Mouse (Mus musculus) myocyte (in vitro differentiated cells): ENCODE measurements around the gene Vps33b. TPM values are rescaled to one million over a fixed set of nuclear protein-coding genes. Genes with fewer than 3 reads are reported as not detected.
"Not testable (repeated sequence)": the region's sequence is repeated elsewhere in the genome, so short reads cannot be mapped to it uniquely, and the experiment has no call there.

Source experiments
- H3K27me3 ChIP-seq: one replicate; pipeline ENCODE4 v1.6.1; 2011; ENCODE audit not compliant: control insufficient read depth, insufficient read depth, insufficient read length
- H3K36me3 ChIP-seq: one replicate; pipeline ENCODE4 v1.6.1; 2011; ENCODE audit not compliant: control insufficient read depth, insufficient read depth
- H3K4me2 ChIP-seq: one replicate; pipeline ENCODE4 v1.6.1; 2011; ENCODE audit warnings: low read depth, control low read depth
- H3K4me3 ChIP-seq: one replicate; pipeline ENCODE4 v1.5.1; 2011; ENCODE audit warnings: mild to moderate bottlenecking, control low read depth, moderate library complexity
- H3K79me2 ChIP-seq: one replicate; pipeline ENCODE4 v1.6.1; 2011; ENCODE audit not compliant: control insufficient read depth, insufficient read depth
- H3ac ChIP-seq: one replicate; pipeline ENCODE4 v1.6.1; 2011; ENCODE audit not compliant: control insufficient read depth, insufficient read length
- CEBPB ChIP-seq: IDR thresholded peaks from 2 replicates; pipeline ENCODE4 v1.6.1; 2011; ENCODE audit warnings: mild to moderate bottlenecking, moderate library complexity; ENCODE audit not compliant: poor library complexity, insufficient read depth, severe bottlenecking
- E2F4 ChIP-seq: IDR thresholded peaks from one replicate; pipeline ENCODE4 v1.6.1; 2011; ENCODE audit warnings: mild to moderate bottlenecking, control low read depth, moderate library complexity; ENCODE audit not compliant: insufficient read depth
- MAX ChIP-seq: IDR thresholded peaks from one replicate; pipeline ENCODE4 v1.6.1; 2011; ENCODE audit warnings: low read depth, mild to moderate bottlenecking, control low read depth
- MYOD1 ChIP-seq, 3 experiments: IDR thresholded peaks; one replicate each; pipeline ENCODE4 v1.6.1; 2011; ENCODE audit warnings: control low read depth in 2 of 3, low read depth in 2 of 3, mild to moderate bottlenecking in 2 of 3, moderate library complexity in 1 of 3; ENCODE audit not compliant: insufficient read length in 2 of 3, control insufficient read depth in 1 of 3
- MYOG ChIP-seq, 3 experiments: IDR thresholded peaks; one replicate each; pipeline ENCODE4 v1.6.1; 2011; ENCODE audit warnings: control low read depth in 2 of 3, low read depth in 2 of 3, mild to moderate bottlenecking in 2 of 3; ENCODE audit not compliant: insufficient read length in 2 of 3, control insufficient read depth in 1 of 3, insufficient read depth in 1 of 3
- POLR2A ChIP-seq: IDR thresholded peaks from one replicate; pipeline ENCODE4 v1.6.1; 2011; ENCODE audit warnings: low read depth, mild to moderate bottlenecking, control low read depth, moderate library complexity; ENCODE audit not compliant: insufficient read length
- POLR2AphosphoS2 ChIP-seq: IDR thresholded peaks from one replicate; pipeline ENCODE4 v1.6.1; 2011; ENCODE audit warnings: low read depth, control low read depth; ENCODE audit not compliant: insufficient read length
- REST ChIP-seq: IDR thresholded peaks from one replicate; pipeline ENCODE4 v1.6.1; 2011; ENCODE audit warnings: mild to moderate bottlenecking, control low read depth, moderate library complexity; ENCODE audit not compliant: insufficient read depth, insufficient read length
- SRF ChIP-seq: IDR thresholded peaks from one replicate; pipeline ENCODE4 v1.6.1; 2011; ENCODE audit warnings: low read depth; ENCODE audit not compliant: control insufficient read depth, insufficient read length
- TCF12 ChIP-seq: IDR thresholded peaks from one replicate; pipeline ENCODE4 v1.6.1; 2011; ENCODE audit warnings: mild to moderate bottlenecking, control low read depth; ENCODE audit not compliant: poor library complexity, insufficient read depth, severe bottlenecking
- TCF3 ChIP-seq: IDR thresholded peaks from one replicate; pipeline ENCODE4 v1.6.1; 2011; ENCODE audit warnings: low read depth, control low read depth; ENCODE audit not compliant: insufficient read length
- USF1 ChIP-seq: IDR thresholded peaks from one replicate; pipeline ENCODE4 v1.6.1; 2011; ENCODE audit warnings: low read depth, mild to moderate bottlenecking, control low read depth, moderate library complexity
- polyA plus RNA-seq: library from polyadenylated mRNA; unstranded; fragments of >200 nt; fragmentation: generic; extraction: Trizol; gene quantifications from one replicate; pipeline ENCODE4 v1.2.1, GENCODE M21; 2012; ENCODE audit warnings: missing spikeins

Vps33b gene
- polyA plus RNA-seq, 1 experiment: 4.8 TPM

DNA sequence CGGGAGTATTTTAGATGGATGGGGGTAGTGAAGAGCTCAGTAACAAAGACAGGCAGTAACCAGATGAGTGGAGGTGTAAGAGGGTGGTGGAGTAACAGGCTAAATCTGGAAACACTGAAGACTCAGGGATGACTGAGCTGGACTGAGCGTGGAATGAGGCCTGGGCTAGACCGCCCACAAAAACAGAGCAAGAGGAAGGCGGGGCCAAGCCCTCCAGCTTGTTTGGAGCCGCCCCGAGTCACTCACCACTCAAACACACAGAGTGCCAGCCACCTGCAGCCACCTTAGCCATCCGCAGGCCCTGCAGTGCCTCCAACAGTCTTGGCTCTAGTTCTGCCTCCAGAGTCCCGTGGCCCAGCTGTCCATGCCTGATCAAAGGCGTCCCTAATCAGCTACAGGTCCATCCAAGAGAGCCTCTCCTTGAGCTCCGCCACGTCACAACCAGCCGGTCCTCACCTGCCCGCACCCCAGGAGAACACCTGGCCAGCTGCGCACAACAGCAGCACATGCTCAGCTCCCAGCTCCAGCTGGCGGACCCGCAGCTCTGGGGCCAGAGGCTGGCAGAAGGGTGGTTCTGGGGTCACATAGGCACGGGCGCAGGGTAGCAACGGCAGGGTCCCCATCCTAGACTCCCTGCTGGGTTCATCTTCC lies 50.5 kb downstream of the Vps33b start:
- H3K4me2 ChIP-seq: peak overlapping the region; percentile 70
- H3K27me3 ChIP-seq: no peaks in the 10 kb centered on the region
- H3ac ChIP-seq: no peak overlapping the region
- peaks cover 12% of the 10 kb centered on the region for H3K79me2 ChIP-seq
- no peak overlapping the region for H3K4me3 ChIP-seq
- peaks cover 14% of the 10 kb centered on the region for H3K36me3 ChIP-seq
- TF ChIP-seq TCF12 (no peak), MAX (no peak), MYOG (IDR thresholded peaks at IDR 0.05; ENCODE audit: control insufficient read depth in 1 of 3, insufficient read depth in 1 of 3, insufficient read length in 2 of 3, low read depth in 2 of 3) (peak in 1 of 3 experiments; percentile 6), MYOD1 (IDR thresholded peaks at IDR 0.05; ENCODE audit: control insufficient read depth in 1 of 3, insufficient read length in 2 of 3, low read depth in 2 of 3) (peak in 1 of 3 experiments; percentile 2), USF1 (no peak), REST (no peak), E2F4 (no peak), POLR2A (peak; percentile 28), TCF3 (no peak), POLR2AphosphoS2 (peak; percentile 32), CEBPB (no peak)

DNA sequence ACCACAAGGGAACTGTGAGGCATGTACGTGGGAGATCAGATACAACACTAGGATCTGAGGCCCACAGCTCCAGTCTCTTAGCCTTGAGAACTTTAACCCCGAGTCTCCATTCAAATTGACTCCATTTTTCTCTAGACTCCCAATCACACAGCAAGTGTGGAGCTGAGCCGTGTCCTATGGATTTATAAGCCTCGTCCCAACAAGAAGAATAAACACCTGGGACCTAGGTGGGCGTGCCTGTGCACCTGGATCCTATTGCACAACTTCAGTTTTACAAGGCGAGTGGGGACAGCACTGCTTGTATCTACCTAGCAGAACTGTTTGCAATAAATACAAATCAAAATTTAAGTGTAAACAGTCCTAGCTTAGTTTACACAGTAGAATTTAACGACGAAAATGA lies 53.9 kb downstream of the Vps33b start:
- no peaks in the 10 kb centered on the region for H3K27me3 ChIP-seq
- peak overlapping the region; percentile 68 for H3K4me3 ChIP-seq
- H3ac ChIP-seq: peak overlapping the region; percentile 50
- peak overlapping the region; percentile 80 for H3K4me2 ChIP-seq
- H3K36me3 ChIP-seq: no peaks in the 10 kb centered on the region
- TF ChIP-seq MAX (no peak), MYOG (IDR thresholded peaks at IDR 0.05; ENCODE audit: control insufficient read depth in 1 of 3, insufficient read depth in 1 of 3, insufficient read length in 2 of 3, low read depth in 2 of 3) (no peak), POLR2AphosphoS2 (no peak), SRF (no peak), E2F4 (no peak), MYOD1 (IDR thresholded peaks at IDR 0.05; ENCODE audit: control insufficient read depth in 1 of 3, insufficient read length in 2 of 3, low read depth in 2 of 3) (no peak), CEBPB (no peak), TCF3 (no peak), TCF12 (no peak), REST (no peak), POLR2A (no peak), USF1 (no peak)
- peaks cover 12% of the 10 kb centered on the region for H3K79me2 ChIP-seq

DNA sequence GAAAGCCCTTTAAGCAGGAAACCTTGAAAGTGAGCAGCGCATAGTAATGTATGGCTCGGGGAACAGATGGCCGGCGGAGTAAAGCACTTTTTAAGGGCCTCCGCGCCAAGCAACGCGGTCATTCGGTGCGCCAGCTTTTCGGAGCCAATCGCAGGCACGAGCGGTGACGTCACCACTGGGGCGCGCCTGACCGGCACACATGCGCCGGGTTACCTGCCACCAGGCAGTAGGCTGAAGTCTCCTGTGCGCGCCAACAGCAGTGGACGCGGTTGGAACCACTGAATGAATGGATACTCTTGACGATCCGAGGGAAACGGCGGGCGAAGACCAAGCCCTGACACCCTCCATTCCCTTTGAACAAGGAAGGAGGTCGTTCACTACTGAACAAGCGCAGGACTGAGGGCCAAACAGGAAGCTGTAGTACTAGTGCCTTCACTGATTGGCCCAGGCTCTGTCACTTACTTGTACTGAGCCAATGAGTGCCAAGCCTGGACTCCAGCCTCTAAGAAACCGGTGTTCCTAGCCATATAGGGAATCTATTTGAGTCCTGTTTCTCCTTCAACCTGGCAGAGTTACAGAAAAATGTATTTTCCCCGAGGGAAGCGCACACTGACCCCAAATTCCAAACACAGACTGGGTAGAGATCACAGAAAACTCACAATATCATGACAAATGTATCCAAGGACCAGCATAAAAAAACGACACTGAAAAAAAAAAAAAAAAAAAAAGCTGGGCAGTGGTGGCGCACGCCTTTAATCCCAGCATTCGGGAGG lies 54.8 kb downstream of the Vps33b start, which contains the start of gene Rccd1:
Gene Rccd1 (minus strand): TSS at position 412 of the 773 bp plus-strand sequence.
- Histone ChIP-seq H3K27me3 (no peaks in the 10 kb centered on the region), H3K4me3 (peak within 1 kb of the TSS; percentile 68), H3ac (peak within 1 kb of the TSS; percentile 50), H3K36me3 (no peaks in the 10 kb centered on the region), H3K79me2 (peaks cover 12% of the 10 kb centered on the region), H3K4me2 (peak within 1 kb of the TSS; percentile 80)
- no peak for TF ChIP-seq CEBPB
- TF ChIP-seq MAX: no peak
- no peak for TF ChIP-seq REST
- peak; percentile 88 for TF ChIP-seq POLR2A
- peak; percentile 94 for TF ChIP-seq SRF
- peak; percentile 97 for TF ChIP-seq POLR2AphosphoS2
- TF ChIP-seq MYOG (IDR thresholded peaks at IDR 0.05; ENCODE audit: control insufficient read depth in 1 of 3, insufficient read depth in 1 of 3, insufficient read length in 2 of 3, low read depth in 2 of 3): peak in 1 of 3 experiments; percentile 43
- TF ChIP-seq USF1: no peak
- no peak for TF ChIP-seq TCF3
- TF ChIP-seq TCF12: no peak
- TF ChIP-seq E2F4: peak; percentile 46
- peak in 1 of 3 experiments; percentile 10 for TF ChIP-seq MYOD1 (IDR thresholded peaks at IDR 0.05; ENCODE audit: control insufficient read depth in 1 of 3, insufficient read length in 2 of 3, low read depth in 2 of 3)

DNA sequence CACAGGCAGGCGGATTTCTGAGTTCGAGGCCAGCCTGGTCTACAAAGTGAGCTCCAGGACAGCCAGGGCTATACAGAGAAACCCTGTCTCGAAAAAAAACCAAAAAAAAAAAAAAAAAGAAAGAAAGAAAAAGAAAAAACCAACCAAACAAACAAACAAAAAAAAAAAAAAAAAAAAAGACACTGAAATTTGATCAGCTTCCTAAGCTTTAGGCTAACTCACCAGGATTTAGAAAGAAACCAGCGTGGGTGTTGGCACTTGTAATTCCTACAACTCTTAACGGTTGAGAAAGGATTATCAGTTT lies 55.3 kb downstream of the Vps33b start:
- not testable (repeated sequence) for H3K36me3 ChIP-seq
- peak overlapping the region; percentile 68 for H3K4me3 ChIP-seq

More for the DNA sequence above, 55.3 kb downstream of the Vps33b start:
- Histone ChIP-seq H3K4me2 (peak overlapping the region; percentile 61), H3K79me2 (peaks cover 12% of the 10 kb centered on the region)
- H3ac ChIP-seq, H3K27me3 ChIP-seq: not testable (repeated sequence)
